Mouse (Mus musculus) ES-E14 (cell line): ENCODE results near the gene Golph3. TPM values are rescaled to one million over a fixed set of nuclear protein-coding genes. Genes with fewer than 3 reads are reported as not detected.

Experiments
- DNase-seq: peaks from one replicate; pipeline ENCODE4 v3.0.0-alpha.2; 2013; ENCODE audit warnings: low read depth, low spot score
- H3K27ac ChIP-seq: 2 replicates; pipeline ENCODE4 v1.5.1; 2012; ENCODE audit warnings: low read depth, mild to moderate bottlenecking, low read length, moderate library complexity, mixed read lengths; ENCODE audit not compliant: poor library complexity, insufficient read depth, severe bottlenecking
- H3K36me3 ChIP-seq: 2 replicates; pipeline ENCODE4 v1.6.1; 2012; ENCODE audit warnings: mild to moderate bottlenecking, low read length, moderate library complexity, mixed read lengths; ENCODE audit not compliant: control insufficient read depth, poor library complexity, insufficient read depth, severe bottlenecking
- H3K4me1 ChIP-seq, 2 experiments: fragments of 150-350 bp in 1 of 2; sonication (generic) in 1 of 2; 2 replicates each; pipeline ENCODE4 v1.6.1; 2012; ENCODE audit warnings: low read length in 2 of 2, mild to moderate bottlenecking in 1 of 2, mixed read lengths in 1 of 2; ENCODE audit not compliant: control insufficient read depth in 2 of 2, insufficient read depth in 2 of 2, poor library complexity in 1 of 2
- H3K4me3 ChIP-seq, 2 experiments: fragments of 150-350 bp in 1 of 2; sonication (generic) in 1 of 2; 2 replicates each; pipeline ENCODE4 v1.5.1; 2012; ENCODE audit warnings: low read length in 2 of 2, low read depth in 1 of 2, mild to moderate bottlenecking in 1 of 2, mixed read lengths in 1 of 2; ENCODE audit not compliant: insufficient read depth in 1 of 2, poor library complexity in 1 of 2, severe bottlenecking in 1 of 2
- H3K9ac ChIP-seq: 2 replicates; pipeline ENCODE4 v1.6.1; 2012; ENCODE audit warnings: low read depth, mild to moderate bottlenecking, low read length, mixed read lengths; ENCODE audit not compliant: poor library complexity, insufficient read depth, severe bottlenecking
- H3K9me3 ChIP-seq: fragments of 150-350 bp; sonication (generic); 2 replicates; pipeline ENCODE4 v1.6.1; 2012; ENCODE audit warnings: low read depth, mild to moderate bottlenecking, low read length; ENCODE audit not compliant: control insufficient read depth, insufficient read depth
- CHD2 ChIP-seq: IDR thresholded peaks from 2 replicates; pipeline ENCODE4 v1.6.1; 2014; ENCODE audit warnings: mild to moderate bottlenecking, low read depth, low read length, inconsistent platforms
- HCFC1 ChIP-seq: IDR thresholded peaks from 2 replicates; pipeline ENCODE4 v1.6.1; 2012; ENCODE audit warnings: low read length, inconsistent platforms, borderline replicate concordance; ENCODE audit not compliant: insufficient read depth
- MAFK ChIP-seq: IDR thresholded peaks from 2 replicates; pipeline ENCODE4 v1.6.1; 2014; ENCODE audit warnings: mild to moderate bottlenecking, low read depth, low read length, inconsistent platforms; ENCODE audit not compliant: insufficient read depth
- ZC3H11A ChIP-seq: IDR thresholded peaks from 2 replicates; pipeline ENCODE4 v1.6.1; 2012; ENCODE audit warnings: low read depth, mild to moderate bottlenecking, inconsistent platforms, low read length, borderline replicate concordance
- ZNF384 ChIP-seq: IDR thresholded peaks from 2 replicates; pipeline ENCODE4 v1.6.1; 2012; ENCODE audit warnings: low read depth, low read length, inconsistent platforms
- in situ Hi-C, 2 experiments: fragments of 600-800 bp; cut with MboI; formaldehyde crosslinking; loops; one replicate each; pipeline ENCODE4 v1.15.1; 2025; ENCODE audit warnings: low sequenced_read_pairs in 2 of 2, inconsistent platforms in 1 of 2; ENCODE audit not compliant: unreplicated experiment in 2 of 2
- total RNA-seq: library from RNA; depleted of rRNA; stranded (reverse); fragments of 300-350 nt; gene quantifications from 2 replicates; pipeline ENCODE4 v1.2.3, GENCODE M21; 2012

The Golph3 gene
- total RNA-seq, 1 experiment, result 72.9 TPM

- no peaks in the 10 kb centered on the region for H3K36me3 ChIP-seq
- H3K9ac ChIP-seq, result no peak overlapping the region
- no peaks in the 10 kb centered on the region for H3K9me3 ChIP-seq
- H3K4me1 ChIP-seq, result peaks cover 0 to 8% of the 10 kb centered on the region in 2 experiments; a peak in 2 of 4 replicates
- no peak overlapping the region for H3K4me3 ChIP-seq
- H3K27ac ChIP-seq, result no peak overlapping the region
- TF ChIP-seq ZC3H11A (no peak), HCFC1 (no peak), MAFK (no peak), CHD2 (no peak), ZNF384 (no peak)
- in situ Hi-C loops, result no loop called here
- no peak for DNase-seq
These were observed 41.4 kb upstream of the Golph3 start for GRCm38 (mm10) chr15:12279816-12280215.

DNA sequence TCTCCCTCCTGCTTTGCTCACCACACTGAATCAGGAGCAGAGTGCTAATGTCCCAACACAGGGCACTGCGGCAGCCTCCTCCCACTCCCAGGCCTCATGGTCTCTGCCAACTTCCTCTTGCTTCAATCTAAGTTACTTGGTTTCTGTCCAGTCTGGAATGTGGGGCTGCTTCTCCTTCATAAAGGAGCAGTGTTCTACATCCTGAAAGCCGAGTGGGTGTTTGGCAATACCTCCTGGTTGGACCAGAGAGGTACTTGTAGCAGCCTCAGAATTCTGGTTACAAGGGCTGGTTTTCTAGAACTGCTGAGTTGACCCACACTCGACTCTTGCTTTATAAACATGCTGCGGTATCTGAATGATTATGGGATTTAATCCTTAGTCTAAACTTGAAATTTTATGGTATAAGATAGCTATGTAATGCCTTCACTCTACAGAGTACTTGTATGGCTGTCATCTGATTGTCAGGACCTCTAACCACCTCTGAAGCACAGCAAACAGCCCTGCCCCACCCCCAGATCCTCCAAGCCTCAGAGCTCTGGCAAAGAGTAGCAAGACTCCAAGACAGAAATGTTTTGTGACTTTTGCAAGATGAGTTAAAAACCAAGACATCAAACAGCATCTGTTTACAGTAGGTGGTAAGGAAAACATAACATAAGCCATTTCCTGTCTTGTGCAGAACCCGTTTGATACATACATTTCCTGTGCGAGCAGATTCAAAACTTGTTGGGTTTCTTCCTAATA is 36.3 kb upstream of the Golph3 start:
- no peak overlapping the region for H3K27ac ChIP-seq
- no peaks in the 10 kb centered on the region for H3K4me1 ChIP-seq
- H3K36me3 ChIP-seq, result no peaks in the 10 kb centered on the region
- no peaks in the 10 kb centered on the region for H3K9me3 ChIP-seq
- no peak overlapping the region for H3K4me3 ChIP-seq
- in situ Hi-C loops, result no loop called here
- no peak for DNase-seq
- TF ChIP-seq MAFK (no peak), ZNF384 (no peak), ZC3H11A (no peak), CHD2 (no peak), HCFC1 (no peak)
- H3K9ac ChIP-seq, result no peak overlapping the region

DNA sequence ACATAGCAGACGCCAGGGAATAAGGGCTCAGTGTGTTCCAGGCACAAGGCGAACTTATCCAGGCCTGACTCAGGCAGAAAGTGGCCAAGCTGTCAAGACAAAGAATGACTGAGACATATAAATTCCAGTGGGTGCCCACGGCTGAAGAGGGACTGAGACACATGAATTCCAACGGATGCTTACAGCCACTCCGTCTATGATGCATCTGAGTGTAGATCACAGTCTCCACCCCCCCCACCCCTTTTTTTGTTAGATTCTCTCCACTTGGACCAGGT is 35.8 kb upstream of the Golph3 start:
- Histone ChIP-seq H3K9ac (no peak overlapping the region), H3K4me3 (no peak overlapping the region), H3K27ac (no peak overlapping the region), H3K4me1 (no peaks in the 10 kb centered on the region), H3K9me3 (no peaks in the 10 kb centered on the region), H3K36me3 (no peaks in the 10 kb centered on the region)
- no peak for TF ChIP-seq MAFK
- no peak for DNase-seq
- in situ Hi-C loops, result no loop called here

DNA sequence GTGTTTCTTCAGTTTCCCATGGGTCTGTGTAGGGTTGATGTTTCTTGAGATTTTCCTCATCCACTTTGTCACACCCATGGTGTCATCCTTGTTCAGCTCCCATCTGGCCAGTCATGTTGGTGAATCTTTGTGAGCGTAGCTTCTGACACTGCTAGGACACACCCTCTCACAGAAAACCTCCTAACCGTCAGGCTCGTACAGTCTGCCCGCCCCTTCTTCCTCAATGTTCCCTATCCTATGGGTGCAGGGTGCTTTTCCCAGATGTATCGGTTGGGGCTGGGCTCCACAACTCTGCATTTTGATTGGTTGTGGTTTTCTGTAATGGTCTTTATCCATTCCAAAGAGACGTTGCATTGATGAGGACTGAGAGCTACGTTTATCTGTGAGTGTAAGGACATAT is 30.9 kb upstream of the Golph3 start:
- Histone ChIP-seq H3K9ac (no peak overlapping the region), H3K9me3 (no peaks in the 10 kb centered on the region), H3K4me3 (no peak overlapping the region), H3K27ac (no peak overlapping the region), H3K36me3 (no peaks in the 10 kb centered on the region), H3K4me1 (no peaks in the 10 kb centered on the region)
- no peak for DNase-seq
- TF ChIP-seq HCFC1 (no peak), ZNF384 (no peak), ZC3H11A (no peak), MAFK (no peak), CHD2 (no peak)
- in situ Hi-C loops, result no loop called here

- Histone ChIP-seq H3K36me3 (no peaks in the 10 kb centered on the region), H3K9ac (no peak overlapping the region), H3K9me3 (no peaks in the 10 kb centered on the region), H3K4me3 (no peak overlapping the region), H3K27ac (no peak overlapping the region), H3K4me1 (no peaks in the 10 kb centered on the region; a peak in 1 of 4 replicates)
- TF ChIP-seq MAFK (no peak), CHD2 (no peak), ZC3H11A (no peak), HCFC1 (no peak), ZNF384 (no peak)
- in situ Hi-C loops, result no loop called here
- no peak for DNase-seq
These were observed 29.5 kb upstream of the Golph3 start for GRCm38 (mm10) chr15:12291757-12292156.
